Mouse (Mus musculus) stomach, postnatal 0 days (tissue): ENCODE measurements around the gene Rad51c.
"Not testable (repeated sequence)": the region's sequence is repeated elsewhere in the genome, so short reads cannot be mapped to it uniquely, and the experiment has no call there.

ENCODE experiments used
- CTCF ChIP-seq: IDR thresholded peaks from 2 replicates; pipeline ENCODE4 v1.5.1; 2016; ENCODE audit warnings: antibody characterized with exemption, low read depth, mild to moderate bottlenecking, moderate library complexity
- EP300 ChIP-seq: optimal IDR thresholded peaks from 2 replicates; pipeline ENCODE3; 2016; ENCODE audit warnings: antibody characterized with exemption

DNA sequence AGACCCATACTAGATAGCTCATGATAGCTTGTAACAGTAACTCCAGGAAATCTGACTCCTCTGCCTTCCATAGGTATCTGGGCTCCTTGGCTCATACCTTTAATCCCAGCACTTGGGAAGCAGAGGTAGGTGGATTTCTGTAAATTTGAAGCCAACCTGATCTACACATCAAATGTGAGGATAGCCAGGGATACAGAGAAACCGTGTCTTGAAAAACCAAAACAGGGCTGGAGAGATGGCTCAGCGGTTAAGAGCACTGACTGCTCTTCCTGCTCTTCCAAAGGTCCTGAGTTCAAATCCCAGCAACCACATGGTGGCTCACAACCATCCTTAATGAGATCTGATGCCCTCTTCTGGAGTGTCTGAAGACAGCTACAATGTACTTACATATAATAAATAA lies 30.4 kb upstream of the Rad51c start:
- TF ChIP-seq CTCF, EP300: not testable (repeated sequence)
